Mouse (Mus musculus) macrophage (primary cell): ENCODE results near the gene Sec24d. TPM values are rescaled to one million over a fixed set of nuclear protein-coding genes. Genes with fewer than 3 reads are reported as not detected.
A peak's percentile ranks its signal among the peaks of the same experiment; 100 is the strongest.
"Not testable (repeated sequence)": the region's sequence is repeated elsewhere in the genome, so short reads cannot be mapped to it uniquely, and the experiment has no call there.

Source experiments
- H3K27ac ChIP-seq: fragments of 350-480 bp; formaldehyde crosslinking; 2 replicates; pipeline ENCODE4 v1.9.0; 2021
- H3K36me3 ChIP-seq: fragments of 350-480 bp; formaldehyde crosslinking; 2 replicates; pipeline ENCODE4 v1.9.0; 2021; ENCODE audit errors: inconsistent target
- H3K4me3 ChIP-seq: fragments of 350-480 bp; formaldehyde crosslinking; 2 replicates; pipeline ENCODE4 v1.9.0; 2021; ENCODE audit errors: inconsistent target
- H3K79me2 ChIP-seq: fragments of 350-480 bp; formaldehyde crosslinking; 2 replicates; pipeline ENCODE4 v1.9.0; 2021; ENCODE audit errors: inconsistent target
- WGBS: methylation state at CpG from one replicate; pipeline ENCODE4 v1.1.7; 2026; ENCODE audit warnings: inconsistent platforms; ENCODE audit not compliant: missing documents; 5-methylcytosine and 5-hydroxymethylcytosine counted together
- polyA plus RNA-seq: library from polyadenylated mRNA; stranded (reverse); fragments of 250-400 nt; gene quantifications from 3 replicates; pipeline ENCODE4 v1.2.4, GENCODE M21; 2018; ENCODE audit warnings: inconsistent platforms

Sec24d gene
- polyA plus RNA-seq, 1 experiment from 2014 or later: 39.8 TPM

DNA sequence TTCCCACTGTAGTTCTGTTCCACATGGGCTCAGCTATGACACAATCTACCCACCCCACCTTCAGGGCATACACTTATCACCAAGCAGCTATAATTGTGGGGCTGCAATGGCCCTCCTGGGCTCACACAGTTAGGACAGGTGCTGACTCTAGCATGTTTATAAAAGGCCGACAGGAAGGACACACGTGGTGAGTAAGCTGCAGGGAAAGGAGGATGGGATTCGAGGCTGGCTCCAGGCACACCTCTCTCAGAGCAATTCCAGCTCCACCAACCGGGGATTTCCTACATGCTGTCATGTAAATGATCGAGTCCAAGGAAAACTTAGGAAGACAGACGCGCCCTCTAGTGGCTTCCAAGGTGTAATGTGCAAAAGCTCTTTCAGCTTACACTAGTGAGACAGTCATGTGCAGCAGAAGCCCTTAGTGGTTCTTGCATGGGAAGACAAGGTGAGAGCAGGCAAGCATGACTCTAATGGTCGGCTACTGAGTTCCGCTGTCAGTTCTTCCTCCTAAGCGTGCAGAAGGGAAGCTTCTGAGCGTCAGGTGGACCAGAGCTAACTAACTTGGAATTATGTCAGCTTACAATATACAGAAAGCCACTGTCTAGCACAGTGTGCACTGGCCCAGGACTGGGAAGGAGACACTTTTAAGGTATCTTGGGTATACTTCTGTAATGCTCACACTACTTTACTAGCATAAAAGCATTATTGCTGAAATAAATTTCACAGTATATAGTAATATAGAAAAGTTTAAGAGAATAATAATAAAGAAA lies 104.7 kb downstream of the Sec24d start:
- Histone ChIP-seq H3K79me2 (no peaks in the 10 kb centered on the region), H3K36me3 (peaks cover 47% of the 10 kb centered on the region; the same call in 1 of the 2 replicates), H3K27ac (no peak overlapping the region), H3K4me3 (no peak overlapping the region)
- WGBS: 71% methylated on average over 11 of the region's 11 CpGs

DNA sequence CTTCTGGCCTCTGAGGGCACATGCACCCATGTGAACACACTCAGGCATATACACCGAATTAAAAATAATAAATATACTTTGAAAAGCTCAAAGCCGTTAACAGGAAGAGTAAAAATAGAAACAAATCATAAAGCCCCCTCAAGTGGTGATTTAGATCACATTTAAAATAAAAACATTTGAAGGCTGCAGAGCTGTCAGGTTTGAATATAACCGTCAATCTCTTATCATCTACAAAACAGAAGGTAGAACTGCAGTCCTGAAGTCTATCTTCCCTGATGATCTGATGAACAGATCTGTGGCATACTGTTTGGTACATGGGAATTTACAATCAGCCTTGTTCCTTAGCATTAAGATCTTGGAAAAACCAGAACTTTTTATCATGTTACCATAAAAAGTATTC lies 109.3 kb downstream of the Sec24d start:
- Histone ChIP-seq H3K27ac (no peak overlapping the region), H3K79me2 (no peaks in the 10 kb centered on the region; the same call in 1 of the 2 replicates), H3K4me3 (no peak overlapping the region), H3K36me3 (peaks cover 43% of the 10 kb centered on the region; the same call in 1 of the 2 replicates)
- WGBS: 94% methylated on average over 3 of the region's 3 CpGs

DNA sequence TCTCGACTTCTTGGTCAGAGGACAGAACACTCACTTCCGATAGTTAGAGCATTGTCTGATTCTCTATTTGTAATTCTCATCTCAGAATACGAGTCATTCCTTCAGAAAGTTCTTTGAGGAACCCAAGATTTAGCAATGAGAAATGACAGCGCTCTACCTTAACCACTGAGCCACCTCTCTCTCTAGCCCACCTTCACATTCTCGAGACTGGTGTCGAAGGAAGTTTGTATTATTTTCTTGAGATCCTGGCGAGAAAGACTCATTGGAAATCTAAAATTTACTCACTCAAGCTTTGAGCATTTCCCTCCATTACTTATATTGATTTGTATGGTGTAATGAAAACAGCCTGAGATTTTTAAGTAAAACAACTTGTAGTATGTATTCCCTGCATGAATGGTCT lies 117.2 kb downstream of the Sec24d start:
- H3K4me3 ChIP-seq: no peak overlapping the region
- WGBS: 89% methylated on average over 7 of the region's 7 CpGs
- H3K36me3 ChIP-seq: peaks cover 13% of the 10 kb centered on the region; the same call in 1 of the 2 replicates
- H3K27ac ChIP-seq: no peak overlapping the region
- peaks cover 31% of the 10 kb centered on the region for H3K79me2 ChIP-seq

DNA sequence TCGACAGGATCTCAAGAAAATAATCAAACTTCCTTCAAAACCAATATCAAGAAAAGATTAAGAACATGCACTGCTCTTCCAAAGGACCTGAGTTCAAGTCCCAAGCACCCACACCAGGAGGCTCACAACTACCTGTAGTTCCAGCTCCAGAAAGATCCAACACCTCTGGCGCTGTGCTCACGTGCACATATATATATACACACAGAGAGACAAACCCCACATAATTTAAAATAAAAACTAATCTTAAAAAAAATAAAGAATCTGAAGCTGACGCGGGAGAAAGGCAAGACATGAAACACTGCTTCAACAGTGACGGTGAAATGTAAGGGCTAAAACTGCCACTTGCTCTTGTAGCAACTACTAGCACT lies 117.8 kb downstream of the Sec24d start:
- Histone ChIP-seq H3K36me3 (peaks cover 8% of the 10 kb centered on the region; the same call in 1 of the 2 replicates), H3K4me3 (peak overlapping the region; percentile 81), H3K79me2 (peaks cover 31% of the 10 kb centered on the region), H3K27ac (peak overlapping the region; percentile 69)
- WGBS: 10% methylated on average over 6 of the region's 6 CpGs

DNA sequence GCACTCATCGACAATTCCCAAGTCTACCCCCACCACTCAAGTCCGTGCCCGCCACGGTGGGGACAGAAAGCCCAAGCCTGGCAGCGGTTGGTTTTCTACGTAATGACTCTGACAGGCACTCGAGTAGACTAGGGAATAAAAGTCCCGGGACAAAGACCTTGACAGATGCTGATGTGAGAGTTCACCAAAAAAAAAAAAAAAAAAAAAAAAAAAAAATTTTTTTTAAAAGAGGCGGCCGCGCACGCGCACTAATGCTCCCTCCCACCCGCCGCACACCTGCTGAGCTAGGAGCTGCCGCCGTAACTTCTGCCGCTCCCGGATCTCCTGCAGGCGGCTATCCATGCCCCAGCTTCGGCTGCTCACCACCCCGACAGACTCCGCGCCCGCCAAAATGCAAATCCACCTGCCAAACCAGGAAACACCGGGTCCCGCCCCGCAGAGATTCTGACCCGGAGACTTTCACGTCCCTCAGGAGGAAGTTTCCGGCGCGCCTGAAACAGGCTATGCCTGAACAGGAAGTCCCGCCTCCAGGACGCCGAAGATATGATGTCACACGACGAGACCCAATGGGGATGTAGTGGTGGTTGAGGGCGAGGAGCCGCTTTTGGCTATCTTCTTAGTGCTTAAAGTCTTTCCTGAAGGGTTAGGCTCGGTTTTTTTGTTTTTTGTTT lies 118.4 kb downstream of the Sec24d start, which contains the start of gene Mettl14:
Gene Mettl14 (minus strand): TSS at position 623 of the 671 bp plus-strand sequence.
- Histone ChIP-seq H3K4me3 (peak within 1 kb of the TSS; percentile 81), H3K27ac (peak within 1 kb of the TSS; percentile 69), H3K36me3 (peaks cover 4% of the 10 kb centered on the region; the same call in 1 of the 2 replicates), H3K79me2 (peaks cover 31% of the 10 kb centered on the region)
- WGBS: 1% methylated on average over 40 of the region's 41 CpGs

DNA sequence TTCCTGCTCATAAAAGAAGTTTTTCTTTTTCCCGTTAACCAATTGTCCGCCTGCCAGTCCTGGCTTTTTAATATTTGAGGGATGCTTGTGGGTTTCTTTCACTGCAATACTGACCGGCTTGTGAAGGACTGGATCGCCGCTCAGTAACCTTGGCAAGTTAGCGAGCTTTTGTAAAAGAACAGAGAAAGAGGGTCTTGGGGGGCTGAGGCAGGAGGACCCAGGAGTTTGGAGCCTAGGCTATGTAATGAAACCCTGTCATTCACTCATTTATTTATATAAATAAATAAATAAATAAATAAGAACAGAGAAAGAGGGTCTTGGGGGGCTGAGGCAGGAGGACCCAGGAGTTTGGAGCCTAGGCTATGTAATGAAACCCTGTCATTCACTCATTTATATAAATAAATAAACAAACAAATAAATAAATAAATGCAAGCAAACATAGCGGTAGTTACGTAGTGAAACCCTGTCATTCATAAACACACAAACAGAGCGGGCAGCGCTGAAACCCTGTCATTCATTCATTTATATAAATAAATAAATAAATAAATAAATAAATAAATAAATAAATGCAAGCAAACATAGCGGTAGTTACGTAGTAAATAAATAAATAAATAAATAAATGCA lies 119.0 kb downstream of the Sec24d start:
- peak overlapping the region; percentile 81 for H3K4me3 ChIP-seq
- H3K79me2 ChIP-seq: peaks cover 31% of the 10 kb centered on the region
- not testable (repeated sequence) for H3K36me3 ChIP-seq
- H3K27ac ChIP-seq: peak overlapping the region; percentile 69
- 15% methylated on average over 11 of the region's 12 CpGs for WGBS

DNA sequence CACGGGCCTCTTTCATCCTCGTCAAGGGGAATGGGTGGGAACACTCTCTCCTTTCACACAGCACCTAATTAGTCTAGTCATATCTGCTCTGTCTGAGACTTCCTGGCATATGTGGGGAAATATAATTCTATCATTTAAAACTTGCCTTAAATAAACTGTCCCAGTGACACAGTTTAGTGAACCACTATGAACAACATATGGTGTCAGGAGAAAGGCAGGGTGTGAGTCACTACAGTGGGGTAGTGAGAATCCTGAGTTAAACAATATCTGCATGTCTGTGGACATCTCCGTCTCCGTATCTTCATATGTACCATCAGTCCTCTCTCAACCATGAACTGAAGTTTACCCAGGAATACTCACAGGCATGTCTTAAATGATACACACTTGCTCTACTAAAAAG lies 123.9 kb downstream of the Sec24d start:
- Histone ChIP-seq H3K27ac (no peak overlapping the region), H3K79me2 (no peaks in the 10 kb centered on the region), H3K36me3 (no peaks in the 10 kb centered on the region), H3K4me3 (no peak overlapping the region)
- 73% methylated on average over 4 of the region's 4 CpGs for WGBS

DNA sequence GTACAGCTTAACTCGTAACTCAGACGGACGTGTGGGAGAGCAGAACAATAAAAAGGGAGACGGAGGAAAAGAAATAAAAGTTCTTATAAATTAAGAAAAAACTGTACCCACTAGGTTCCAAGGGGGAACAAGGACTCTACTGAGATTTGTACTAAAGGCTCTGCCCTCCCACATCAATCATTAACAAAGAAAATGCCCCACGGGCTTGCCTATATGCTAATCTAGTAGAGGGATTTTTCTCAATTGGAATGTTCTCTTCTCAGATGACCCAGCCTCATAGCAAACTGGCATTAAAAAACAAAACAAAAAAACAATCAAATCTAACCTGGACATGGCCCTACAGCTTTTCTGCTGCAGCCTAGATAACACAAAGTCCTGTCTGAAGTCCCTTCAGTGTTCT lies 128.4 kb downstream of the Sec24d start:
- no peaks in the 10 kb centered on the region for H3K79me2 ChIP-seq
- H3K36me3 ChIP-seq: no peaks in the 10 kb centered on the region
- no peak overlapping the region for H3K27ac ChIP-seq
- H3K4me3 ChIP-seq: no peak overlapping the region
- WGBS: 93% methylated on average over 5 of the region's 5 CpGs

DNA sequence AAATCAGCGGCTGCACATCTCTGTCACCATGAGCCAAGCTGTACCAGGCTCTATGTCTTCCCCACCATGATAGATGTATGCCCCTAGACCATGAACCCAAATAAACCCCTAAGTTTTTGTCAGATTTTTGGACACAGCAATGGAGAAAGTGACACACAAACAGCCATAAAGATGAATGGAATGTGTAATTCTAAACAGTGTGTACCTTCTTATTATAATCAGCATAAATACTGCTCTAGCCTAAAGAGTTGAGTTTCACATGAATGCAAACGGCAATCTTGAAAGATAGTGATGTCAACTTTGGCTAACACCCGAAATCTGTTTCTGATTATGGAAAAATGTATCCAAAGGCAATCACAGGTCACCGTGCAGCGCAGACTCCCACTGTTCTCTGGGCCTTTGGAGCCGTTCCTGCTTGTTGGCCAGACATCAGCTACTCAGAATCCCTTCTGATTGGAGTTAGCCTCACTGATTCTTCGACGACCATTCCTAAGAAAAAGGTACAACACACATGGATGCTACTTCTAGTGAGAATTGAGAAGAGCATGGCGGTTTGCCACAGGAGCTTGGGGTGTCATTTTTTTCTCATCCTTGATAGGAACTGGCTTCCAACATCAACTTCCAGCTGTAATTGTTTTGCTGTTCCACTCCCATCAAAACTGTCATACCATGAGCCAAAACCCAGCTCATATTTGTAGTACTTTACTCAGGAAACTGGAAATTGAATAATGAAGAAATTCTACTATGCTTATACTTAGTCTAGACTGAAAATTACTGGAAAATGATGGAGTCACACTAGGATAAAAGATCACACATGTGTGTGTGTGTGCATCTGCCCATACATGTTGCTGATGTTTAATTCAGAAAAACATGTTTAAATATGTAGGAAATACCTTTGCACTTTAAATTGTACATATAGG lies 130.6 kb downstream of the Sec24d start:
- 87% methylated on average over 9 of the region's 9 CpGs for WGBS
- Histone ChIP-seq H3K79me2 (no peaks in the 10 kb centered on the region), H3K4me3 (no peak overlapping the region), H3K36me3 (no peaks in the 10 kb centered on the region), H3K27ac (no peak overlapping the region)

DNA sequence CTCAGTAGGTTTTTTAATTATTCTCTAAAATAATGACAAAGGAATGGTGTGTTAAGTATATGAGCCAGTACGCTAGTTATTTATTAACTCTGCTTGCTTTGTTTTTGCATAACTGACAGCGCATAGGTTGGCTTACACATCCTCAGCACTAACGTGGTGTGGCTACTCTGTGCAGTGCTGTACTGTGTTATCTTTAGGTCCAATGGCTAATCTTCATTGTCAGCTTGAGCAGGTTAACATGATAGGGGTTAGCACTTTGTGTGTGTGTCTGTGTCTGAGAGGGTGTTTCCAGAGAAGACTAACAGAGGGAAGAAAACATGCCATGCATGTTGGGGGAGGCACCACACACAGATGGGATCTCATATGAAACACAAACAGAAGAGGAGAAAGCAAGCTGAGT lies 137.7 kb downstream of the Sec24d start:
- Histone ChIP-seq H3K79me2 (no peaks in the 10 kb centered on the region), H3K4me3 (no peak overlapping the region), H3K36me3 (no peaks in the 10 kb centered on the region), H3K27ac (no peak overlapping the region)
- WGBS: 82% methylated on average over 3 of the region's 3 CpGs

DNA sequence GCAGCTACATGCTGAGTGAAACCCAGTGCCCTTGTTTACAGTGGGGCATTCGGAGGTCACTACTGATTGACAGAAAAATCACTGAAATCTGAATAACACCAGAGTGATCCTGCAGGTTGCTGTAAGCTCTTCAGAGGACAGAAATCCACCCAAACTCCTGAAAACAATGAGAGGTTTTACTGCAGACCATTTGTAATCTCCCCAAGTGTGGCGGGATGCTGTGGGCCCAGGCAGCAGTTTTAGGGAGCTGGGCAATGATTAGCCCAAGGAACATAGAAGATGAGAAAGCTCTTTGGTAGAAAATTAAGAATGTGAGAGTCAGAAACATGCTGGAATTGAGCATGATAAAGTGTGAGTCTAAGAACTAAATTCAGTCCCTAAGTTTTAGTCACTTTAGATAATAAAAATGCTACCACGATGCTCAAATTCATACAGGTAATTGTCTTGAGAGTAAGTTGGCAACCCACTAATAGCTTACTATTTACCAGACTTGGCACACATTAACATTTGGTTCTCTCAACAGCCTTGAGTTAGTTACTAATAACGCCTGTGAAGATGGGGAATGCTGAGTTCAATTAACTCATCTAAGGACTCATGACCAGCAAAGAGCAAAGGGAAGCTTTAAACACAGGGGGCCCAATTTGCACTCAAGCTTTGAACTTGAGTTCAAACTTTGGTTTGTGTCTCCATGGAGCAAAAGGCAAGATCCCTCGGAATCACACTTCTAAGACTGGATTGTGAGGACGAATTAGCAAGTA lies 144.7 kb downstream of the Sec24d start:
- H3K36me3 ChIP-seq: no peaks in the 10 kb centered on the region
- H3K27ac ChIP-seq: no peak overlapping the region
- WGBS: 83% methylated on average over 6 of the region's 6 CpGs
- no peaks in the 10 kb centered on the region for H3K79me2 ChIP-seq
- no peak overlapping the region for H3K4me3 ChIP-seq

DNA sequence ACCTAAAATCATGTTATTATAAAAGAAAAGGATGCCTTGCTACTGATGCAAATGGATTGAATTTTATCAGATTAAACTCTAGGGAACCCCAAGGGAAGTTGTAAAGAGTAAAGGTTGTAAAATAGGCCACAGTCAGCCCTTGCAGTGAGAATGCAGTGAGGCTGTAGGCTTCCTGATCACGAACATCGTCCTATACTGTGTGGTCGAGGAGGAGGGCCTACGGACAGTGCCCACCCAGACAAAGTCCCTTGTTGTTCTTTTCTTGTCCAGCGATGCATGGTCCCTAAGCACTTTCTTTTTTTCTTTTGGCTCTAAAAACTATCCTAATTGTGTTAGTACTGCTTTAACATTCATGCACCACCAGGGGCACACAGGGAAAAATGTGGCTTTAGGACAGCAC lies 145.9 kb downstream of the Sec24d start:
- no peaks in the 10 kb centered on the region for H3K36me3 ChIP-seq
- 91% methylated on average over 5 of the region's 5 CpGs for WGBS
- no peak overlapping the region for H3K27ac ChIP-seq
- no peak overlapping the region for H3K4me3 ChIP-seq
- no peaks in the 10 kb centered on the region for H3K79me2 ChIP-seq
